Mouse (Mus musculus) liver (tissue): ENCODE measurements at regions not wholly inside any gene's neighbourhood (a gene's known extent, or its start where the extent isn't known, plus 50 kb on each side); places are given as distances from the start of the nearest gene placed in this dataset.

Experiments used
- DNase-seq: peaks from one replicate; pipeline ENCODE4 v3.0.0-alpha.2; 2020; ENCODE audit warnings: mixed read lengths

- DNase-seq: peak; percentile 35
These were observed 91.2 kb downstream of the Rnf138rt1 start for GRCm38 (mm10) chrX:163669886-163670285.
